Mouse (Mus musculus): ENCODE results near the gene 1700010I14Rik. TPM values are rescaled to one million over a fixed set of nuclear protein-coding genes. Genes with fewer than 3 reads are reported as not detected.

1700010I14Rik gene
- polyA plus RNA-seq (2012; rRNA removed), result 0.64 and 0.82 TPM in 2 replicates

GRCm38 (mm10) chr17:8988119-8988807, at the start of gene 1700010I14Rik:
TSS of gene 1700010I14Rik (plus strand) at chr17:8988333.

All from colon, adult 2 months (tissue).